Mouse (Mus musculus) liver, embryonic 11.5 days (tissue): ENCODE measurements at regions not wholly inside any gene's neighbourhood (a gene's known extent, or its start where the extent isn't known, plus 50 kb on each side); places are given as distances from the start of the nearest gene placed in this dataset.

ENCODE experiments used
- ATAC-seq: fragments of 200-750 bp; cut with Nextera tagmentation; replicated peaks from 2 replicates; pipeline ENCODE4 v1.8.0; 2017; ENCODE audit warnings: moderate number of reproducible peaks, mild to moderate bottlenecking, moderate TSS enrichment, moderate library complexity; ENCODE audit not compliant: low FRiP score
- DNase-seq: peaks from one replicate; pipeline ENCODE4 v3.0.0-alpha.2; 2017; ENCODE audit warnings: low spot score
- H3K27ac ChIP-seq: fragments of 300-500 bp; sonication (generic); 2 replicates; pipeline ENCODE4 v1.5.1; 2014; ENCODE audit warnings: mild to moderate bottlenecking, low read depth, low read length, control low read depth
- H3K27me3 ChIP-seq: fragments of 300-500 bp; sonication (generic); replicated peaks from 2 replicates; pipeline ENCODE4 v1.6.1; 2014; ENCODE audit warnings: low read length, mixed read lengths; ENCODE audit not compliant: control insufficient read depth, insufficient read depth
- H3K36me3 ChIP-seq: fragments of 300-500 bp; sonication (generic); 2 replicates; pipeline ENCODE4 v1.6.1; 2014; ENCODE audit warnings: mild to moderate bottlenecking, low read length, moderate library complexity, mixed read lengths; ENCODE audit not compliant: control insufficient read depth, insufficient read depth
- H3K4me1 ChIP-seq: fragments of 300-500 bp; sonication (generic); replicated peaks from 2 replicates; pipeline ENCODE4 v1.6.1; 2014; ENCODE audit warnings: low read length, mixed read lengths; ENCODE audit not compliant: control insufficient read depth, insufficient read depth
- H3K4me2 ChIP-seq: fragments of 300-500 bp; sonication (generic); 2 replicates; pipeline ENCODE4 v1.6.1; 2014; ENCODE audit warnings: mild to moderate bottlenecking, control low read depth, moderate library complexity
- H3K4me3 ChIP-seq: fragments of 300-500 bp; sonication (generic); 2 replicates; pipeline ENCODE4 v1.5.1; 2014; ENCODE audit warnings: low read depth, low read length, control low read depth
- H3K9ac ChIP-seq: fragments of 300-500 bp; sonication (generic); 2 replicates; pipeline ENCODE4 v1.6.1; 2014; ENCODE audit warnings: low read depth, low read length, control low read depth
- H3K9me3 ChIP-seq: fragments of 300-500 bp; sonication (generic); 2 replicates; pipeline ENCODE4 v1.6.1; 2016; ENCODE audit warnings: low read length, inconsistent platforms, mixed read lengths; ENCODE audit not compliant: control insufficient read depth
- WGBS: fragments of 180-500 bp; shearing (Covaris S2); extraction: QIAGEN DNeasy Blood & Tissue Kit; methylation state at CpG from one replicate; pipeline ENCODE4 v1.1.7; 2014; 5-methylcytosine and 5-hydroxymethylcytosine counted together

- DNase-seq (peak; percentile 41), ATAC-seq (peak; percentile 30; the same call in 1 of the 2 replicates)
- peaks cover 15% of the 10 kb centered on the region for H3K4me1 ChIP-seq
- H3K36me3 ChIP-seq, result no peaks in the 10 kb centered on the region
- H3K4me2 ChIP-seq, result peak overlapping the region; percentile 72
- H3K27ac ChIP-seq, result peak overlapping the region; percentile 88; the same call in 1 of the 2 replicates
- peak overlapping the region; percentile 40 for H3K4me3 ChIP-seq
- WGBS, result 7% methylated on average over 12 of the region's 12 CpGs
- no peaks in the 10 kb centered on the region for H3K27me3 ChIP-seq
- peak overlapping the region; percentile 17; the same call in 1 of the 2 replicates for H3K9ac ChIP-seq
- no peaks in the 10 kb centered on the region for H3K9me3 ChIP-seq
Measured at GRCm38 (mm10) chr14:105733013-105733728, 163.4 kb downstream of the Spry2 start.

GRCm38 (mm10) chr14:105732221-105733012 lies 164.2 kb downstream of the Spry2 start:
- peak; percentile 89 for ATAC-seq
- DNase-seq, result peak; percentile 75
- 2% methylated on average over 13 of the region's 13 CpGs for WGBS
- Histone ChIP-seq H3K4me2 (peak overlapping the region; percentile 72), H3K9ac (peak overlapping the region; percentile 66), H3K27ac (peak overlapping the region; percentile 88), H3K36me3 (no peaks in the 10 kb centered on the region), H3K4me1 (peaks cover 15% of the 10 kb centered on the region), H3K4me3 (peak overlapping the region; percentile 40), H3K9me3 (no peaks in the 10 kb centered on the region), H3K27me3 (no peaks in the 10 kb centered on the region)

DNA sequence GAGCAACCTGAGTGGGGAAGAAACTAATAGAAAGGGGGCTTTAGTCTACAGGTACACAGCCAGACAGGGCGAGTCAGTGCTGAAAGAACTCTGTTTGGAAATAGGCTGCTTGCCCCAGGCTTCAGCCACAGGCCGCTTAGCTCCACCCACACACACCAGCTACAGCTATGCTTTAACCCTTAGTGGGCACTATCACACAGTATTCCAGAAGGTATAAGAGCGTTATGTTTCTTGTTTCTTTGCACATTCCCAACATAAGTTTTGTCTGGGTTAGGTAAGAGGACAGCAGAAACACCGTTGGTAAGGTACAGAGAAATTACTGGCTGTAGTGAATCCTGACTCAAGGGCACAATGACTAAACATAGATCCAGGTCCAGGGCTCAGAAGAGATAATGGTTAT lies 165.8 kb downstream of the Spry2 start:
- H3K4me3 ChIP-seq, result no peak overlapping the region
- H3K36me3 ChIP-seq, result no peaks in the 10 kb centered on the region
- 14% methylated on average over 4 of the region's 4 CpGs for WGBS
- peaks cover 15% of the 10 kb centered on the region for H3K4me1 ChIP-seq
- H3K27me3 ChIP-seq, result no peaks in the 10 kb centered on the region
- H3K9ac ChIP-seq, result no peak overlapping the region
- H3K9me3 ChIP-seq, result no peaks in the 10 kb centered on the region
- H3K4me2 ChIP-seq, result peak overlapping the region; percentile 72; the same call in 1 of the 2 replicates
- peak; percentile 65 for ATAC-seq
- H3K27ac ChIP-seq, result no peak overlapping the region
- DNase-seq, result no peak

GRCm38 (mm10) chr14:105728841-105729240 lies 167.8 kb downstream of the Spry2 start:
- Histone ChIP-seq H3K4me2 (no peak overlapping the region), H3K9ac (no peak overlapping the region), H3K9me3 (no peaks in the 10 kb centered on the region), H3K36me3 (no peaks in the 10 kb centered on the region), H3K27me3 (no peaks in the 10 kb centered on the region), H3K4me3 (no peak overlapping the region), H3K4me1 (peaks cover 14% of the 10 kb centered on the region), H3K27ac (no peak overlapping the region)
- WGBS, result 87% methylated on average over 5 of the region's 5 CpGs
- DNase-seq (no peak), ATAC-seq (no peak)

DNA sequence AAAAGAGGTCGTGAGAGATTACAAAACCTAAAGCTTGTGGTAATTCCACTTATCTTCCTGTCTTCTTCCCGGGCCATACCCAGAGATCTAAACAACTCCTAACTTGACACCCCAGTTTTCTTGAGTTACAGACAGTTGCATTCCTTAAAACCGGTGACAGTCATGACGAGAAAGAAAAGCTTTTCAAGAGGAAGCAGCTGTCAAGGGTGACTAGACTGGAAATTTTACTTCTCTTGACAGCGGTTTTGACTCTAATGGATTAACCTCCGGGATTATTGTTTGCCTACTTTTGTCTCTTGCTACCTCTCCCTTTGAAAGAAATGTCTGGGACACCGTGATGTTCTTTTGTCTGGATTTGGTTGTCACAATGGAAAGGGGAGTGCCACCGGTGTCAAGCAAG lies 170.9 kb downstream of the Spry2 start:
- Histone ChIP-seq H3K4me3 (no peak overlapping the region), H3K4me2 (no peak overlapping the region), H3K27me3 (no peaks in the 10 kb centered on the region), H3K4me1 (peaks cover under 1% of the 10 kb centered on the region), H3K9ac (no peak overlapping the region), H3K27ac (no peak overlapping the region), H3K36me3 (no peaks in the 10 kb centered on the region), H3K9me3 (no peaks in the 10 kb centered on the region)
- no peak for DNase-seq
- WGBS, result 47% methylated on average over 8 of the region's 8 CpGs
- no peak for ATAC-seq

DNA sequence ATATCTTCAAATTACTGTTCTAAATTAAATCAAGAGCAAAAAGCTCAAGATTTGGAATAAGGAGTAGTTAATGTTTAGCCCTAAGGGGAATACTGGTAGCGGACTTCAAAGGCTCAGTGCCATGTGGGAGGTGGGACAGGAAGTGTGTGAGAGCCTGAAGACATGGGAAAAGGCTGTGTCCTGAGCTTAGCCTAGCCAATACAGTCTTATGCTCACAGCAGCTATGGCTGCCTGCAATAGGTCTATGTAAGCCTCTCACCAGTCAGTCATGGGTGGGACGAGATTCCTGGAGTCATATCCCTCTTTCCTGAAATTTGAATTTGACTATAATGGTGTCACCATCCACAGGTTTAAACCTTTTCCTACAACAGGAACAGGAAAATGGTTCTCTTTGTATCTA lies 173.7 kb downstream of the Spry2 start:
- WGBS, result 85% methylated on average over 2 of the region's 2 CpGs
- DNase-seq (no peak), ATAC-seq (no peak)
- Histone ChIP-seq H3K9ac (no peak overlapping the region), H3K27me3 (no peaks in the 10 kb centered on the region), H3K4me3 (no peak overlapping the region), H3K4me2 (no peak overlapping the region), H3K4me1 (no peaks in the 10 kb centered on the region), H3K27ac (no peak overlapping the region), H3K36me3 (no peaks in the 10 kb centered on the region), H3K9me3 (no peaks in the 10 kb centered on the region)

GRCm38 (mm10) chr14:105721576-105721975 lies 175.0 kb downstream of the Spry2 start:
- 75% methylated on average over 3 of the region's 3 CpGs for WGBS
- no peaks in the 10 kb centered on the region for H3K36me3 ChIP-seq
- no peak overlapping the region for H3K27ac ChIP-seq
- no peaks in the 10 kb centered on the region for H3K4me1 ChIP-seq
- H3K4me2 ChIP-seq, result no peak overlapping the region
- no peak for ATAC-seq
- no peak for DNase-seq
- H3K4me3 ChIP-seq, result no peak overlapping the region
- no peak overlapping the region for H3K9ac ChIP-seq
- H3K9me3 ChIP-seq, result no peaks in the 10 kb centered on the region
- no peaks in the 10 kb centered on the region for H3K27me3 ChIP-seq

- Histone ChIP-seq H3K27me3 (no peaks in the 10 kb centered on the region), H3K4me2 (no peak overlapping the region), H3K4me3 (no peak overlapping the region), H3K9ac (no peak overlapping the region), H3K4me1 (no peaks in the 10 kb centered on the region), H3K36me3 (no peaks in the 10 kb centered on the region), H3K27ac (no peak overlapping the region), H3K9me3 (no peaks in the 10 kb centered on the region)
- WGBS, result 80% methylated on average over 6 of the region's 6 CpGs
- DNase-seq (no peak), ATAC-seq (no peak)
Measured at GRCm38 (mm10) chr14:105720816-105721510, 175.7 kb downstream of the Spry2 start.
